Mouse (Mus musculus) cerebellum, adult 11 months (tissue): ENCODE measurements at regions not wholly inside any gene's neighbourhood (a gene's known extent, or its start where the extent isn't known, plus 50 kb on each side); places are given as distances from the start of the nearest gene placed in this dataset.

Experiments
- DNase-seq: peaks from one replicate; pipeline ENCODE4 v3.0.0; 2022

DNA sequence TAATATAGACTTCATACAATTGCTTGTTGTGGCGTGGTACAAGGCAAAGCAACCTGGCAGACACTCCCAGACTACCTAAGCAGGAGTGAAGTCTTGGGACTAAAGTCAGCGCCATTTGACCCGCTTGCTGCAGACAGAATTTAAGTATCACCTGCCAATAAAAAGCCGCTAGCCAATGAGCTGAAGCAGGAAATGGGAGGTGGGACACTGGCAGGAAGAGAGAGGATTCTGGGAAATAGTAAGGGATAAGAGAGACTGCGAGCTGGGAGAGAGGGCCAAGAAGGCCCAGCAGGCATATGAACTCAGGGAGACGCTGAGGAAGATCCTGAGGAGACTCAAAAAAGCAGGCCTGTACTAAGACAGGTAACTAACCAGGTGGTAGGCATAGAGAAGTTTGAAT, 102.0 kb upstream of the Slc22a12 start:
- DNase-seq: no peak

DNA sequence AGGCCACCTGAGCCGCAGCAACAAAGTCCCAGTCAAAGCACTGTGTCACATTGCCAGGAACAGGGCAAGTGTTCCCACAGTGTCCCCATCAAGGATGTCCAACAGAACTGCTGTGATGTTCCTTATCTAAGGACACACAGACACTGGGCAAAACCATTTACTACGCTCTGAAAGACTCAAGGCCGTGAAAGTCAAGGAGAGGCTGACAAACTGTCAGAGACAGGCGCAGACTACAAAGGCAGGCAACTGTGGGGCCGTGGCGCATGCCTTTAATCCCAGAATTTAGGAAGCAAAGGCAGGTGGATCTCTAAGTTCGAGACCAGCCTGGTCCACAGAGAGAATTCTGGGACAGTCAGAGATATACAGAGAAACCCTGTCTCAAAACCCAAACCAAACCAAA, 96.8 kb upstream of the Slc22a12 start:
- no peak for DNase-seq

DNA sequence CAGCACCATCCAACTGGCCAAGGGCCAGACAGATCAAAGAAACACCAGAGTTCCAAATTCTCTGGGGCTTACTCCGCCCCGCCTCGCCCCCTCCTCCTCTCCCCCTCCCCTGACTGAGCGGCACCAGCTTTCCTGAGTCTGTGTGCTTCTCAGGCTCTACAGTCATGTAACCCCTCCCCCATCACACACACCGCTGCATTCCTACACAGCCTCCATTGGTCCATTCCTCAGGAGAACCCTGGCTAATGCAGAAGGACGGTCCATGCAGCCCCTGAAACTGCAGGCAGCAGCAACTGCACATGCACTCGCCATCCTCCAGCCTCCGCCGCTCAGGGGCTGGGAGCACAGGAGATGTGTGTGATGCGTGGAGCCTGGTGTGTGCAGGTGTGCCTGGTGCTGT, 90.6 kb upstream of the Slc22a12 start:
- no peak for DNase-seq

DNA sequence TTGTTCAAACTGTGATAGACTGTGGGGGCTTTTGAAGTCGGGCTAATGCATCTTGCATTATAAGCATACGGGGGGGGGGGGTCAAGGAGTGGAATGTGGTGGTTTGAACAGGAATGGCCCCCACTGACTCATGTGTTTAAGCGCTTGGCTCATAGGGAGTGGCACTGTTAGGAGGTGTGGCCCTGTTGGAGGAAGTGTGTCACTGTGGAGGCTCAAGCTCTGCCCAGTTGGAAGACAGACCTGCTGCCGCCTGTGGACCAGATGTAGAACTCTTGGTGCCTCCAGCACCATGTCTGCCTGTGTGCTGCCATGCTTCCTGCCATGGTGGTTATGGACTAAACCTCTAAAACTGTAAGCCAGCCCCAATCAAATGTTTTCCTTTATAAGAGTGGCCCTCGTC, 89.0 kb upstream of the Slc22a12 start:
- DNase-seq: no peak

DNA sequence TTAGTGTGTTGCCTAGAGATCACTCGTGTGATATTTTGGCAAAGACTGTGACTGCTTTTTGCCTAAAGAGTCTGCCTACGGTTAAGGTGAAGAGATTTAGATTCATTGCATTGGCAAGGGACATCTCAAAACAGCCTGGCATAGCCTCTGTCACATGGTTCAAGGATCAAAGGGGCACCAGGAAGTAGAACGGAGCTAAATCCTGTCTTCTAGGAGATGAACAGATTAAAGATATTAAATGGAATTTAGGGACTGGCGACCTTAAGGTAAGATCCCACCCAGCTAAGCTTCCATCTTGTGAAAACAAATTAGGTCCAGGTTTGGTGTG, 87.7 kb upstream of the Slc22a12 start:
- DNase-seq: no peak

DNA sequence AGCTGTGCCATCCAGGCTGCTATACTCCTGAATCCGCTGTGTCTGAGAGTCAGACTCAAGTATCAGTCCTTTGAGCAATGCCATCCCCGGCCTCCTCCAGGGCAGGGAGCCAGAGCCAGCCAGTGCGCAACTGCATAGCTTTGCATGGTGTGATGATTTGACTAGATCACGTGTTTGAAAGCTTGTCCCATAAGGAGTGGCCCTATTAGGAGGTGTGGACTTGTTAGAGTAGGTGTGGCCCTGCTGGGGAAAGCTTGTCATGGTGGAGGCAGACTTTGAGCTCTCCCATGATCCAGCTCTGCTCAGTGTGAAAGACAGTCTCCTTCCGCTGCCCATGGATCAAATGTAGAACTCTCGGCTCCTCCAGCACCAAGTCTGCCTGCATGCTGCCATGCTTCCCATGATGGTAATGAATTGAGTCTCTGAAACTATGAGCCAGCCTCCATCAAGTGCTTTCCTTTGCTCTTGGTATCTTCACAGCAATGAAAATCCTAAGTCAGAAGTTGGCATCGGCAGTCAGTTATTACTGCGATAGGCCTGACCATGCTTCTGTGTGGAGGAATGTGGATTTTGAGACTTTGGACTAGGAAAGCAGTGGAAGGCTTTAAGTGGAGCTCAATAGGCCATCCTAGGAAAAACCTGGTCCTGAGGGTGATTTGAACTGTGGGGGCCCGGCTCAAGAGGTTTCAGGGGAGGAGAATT, 87.2 kb upstream of the Slc22a12 start:
- no peak for DNase-seq

DNA sequence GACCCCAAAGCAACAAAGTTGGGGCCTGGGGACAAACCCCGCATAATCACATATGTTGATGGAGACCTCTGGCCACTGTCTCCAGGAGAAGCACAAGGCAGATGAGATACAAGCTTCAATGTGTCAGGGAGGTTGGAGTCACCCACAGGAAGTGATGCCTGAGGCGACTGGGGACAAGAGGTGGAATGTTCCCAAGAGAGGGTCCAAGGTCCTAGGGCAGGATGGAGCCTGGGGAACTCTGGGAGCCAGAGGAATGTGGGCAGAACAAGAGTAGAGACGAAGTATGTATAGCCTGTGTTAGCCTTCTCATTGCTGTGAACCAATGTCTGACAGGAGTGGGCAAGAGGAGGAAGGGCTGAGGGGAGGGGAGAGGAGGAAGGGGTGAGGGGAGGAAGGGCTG, 82.7 kb upstream of the Slc22a12 start:
- no peak for DNase-seq

DNA sequence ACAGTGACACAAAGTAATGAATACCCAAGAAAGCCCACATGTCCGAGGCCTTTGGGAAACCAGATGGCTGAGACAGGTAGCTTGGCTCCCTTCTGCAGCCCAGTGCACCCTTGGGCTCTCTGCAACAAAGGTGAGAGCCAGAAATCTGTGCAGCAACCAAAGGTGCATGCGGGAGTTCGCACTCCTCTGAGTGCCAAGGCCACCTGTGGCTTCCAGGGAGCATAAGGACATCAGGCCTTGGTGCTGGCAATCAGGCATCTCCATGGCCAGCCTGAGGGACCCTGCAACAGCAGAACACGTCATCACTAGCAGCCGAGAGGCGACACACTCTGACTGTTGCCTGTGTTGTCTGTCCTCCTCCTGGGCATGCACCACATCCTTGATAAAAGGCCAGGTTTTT, 78.2 kb upstream of the Slc22a12 start:
- DNase-seq: peak; percentile 25

DNA sequence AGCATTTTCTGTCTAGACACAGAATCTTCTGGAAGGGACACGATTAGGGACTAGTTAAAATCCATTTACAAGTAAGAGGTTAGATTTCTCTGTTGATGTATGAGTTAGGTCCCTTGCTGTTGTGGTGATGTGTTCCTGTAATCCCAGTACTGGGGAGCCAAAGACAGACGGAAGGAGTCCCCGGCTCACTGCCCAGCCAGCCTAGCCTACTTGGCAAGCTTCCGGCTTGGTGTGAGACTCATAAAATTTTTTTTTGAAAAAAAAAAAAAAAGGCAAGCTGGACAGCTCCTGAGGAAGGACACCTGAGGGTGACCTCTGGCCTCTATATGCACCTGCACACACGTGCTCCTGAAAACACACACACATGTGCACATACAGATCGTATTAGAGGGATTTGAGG, 76.7 kb upstream of the Slc22a12 start:
- DNase-seq: peak; percentile 31

DNA sequence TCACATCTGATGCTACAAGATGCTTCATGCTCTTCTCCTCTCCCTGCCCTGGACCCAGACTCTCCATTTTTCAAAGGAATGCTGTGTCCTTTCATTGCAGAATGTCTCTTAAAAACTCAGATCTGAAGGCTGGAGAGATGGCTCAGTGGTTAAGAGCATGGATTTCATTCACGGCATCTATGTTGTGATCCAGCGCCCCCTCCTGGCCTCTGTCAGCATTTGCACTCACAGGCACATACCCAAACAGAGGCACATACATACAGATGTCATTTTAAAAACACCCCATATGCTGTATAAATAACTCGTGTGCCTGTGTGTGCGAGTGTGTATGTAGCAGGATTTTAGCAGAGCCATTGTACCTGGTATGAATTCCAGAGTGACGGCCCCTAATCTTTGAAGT, 73.8 kb upstream of the Slc22a12 start:
- DNase-seq: no peak

DNA sequence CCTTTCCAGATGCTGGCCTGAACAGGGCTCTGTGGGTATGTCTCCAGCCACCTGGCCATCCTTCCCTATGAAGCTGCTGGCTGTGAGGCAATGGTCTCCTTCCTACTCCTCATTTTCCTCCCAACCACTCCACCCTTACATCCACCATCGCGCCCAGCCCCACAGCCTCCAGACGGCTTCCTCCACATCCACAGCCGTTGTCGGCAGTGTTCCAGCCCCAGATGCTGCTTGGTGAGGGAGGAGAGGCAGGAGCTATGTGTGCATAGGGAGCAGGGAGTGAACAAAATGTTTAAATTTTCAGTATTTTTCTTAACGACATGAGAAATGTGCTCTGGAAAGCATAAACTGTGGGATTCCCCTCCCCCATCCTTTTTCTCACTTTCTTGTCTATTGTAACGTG, 69.6 kb upstream of the Slc22a12 start:
- no peak for DNase-seq

DNA sequence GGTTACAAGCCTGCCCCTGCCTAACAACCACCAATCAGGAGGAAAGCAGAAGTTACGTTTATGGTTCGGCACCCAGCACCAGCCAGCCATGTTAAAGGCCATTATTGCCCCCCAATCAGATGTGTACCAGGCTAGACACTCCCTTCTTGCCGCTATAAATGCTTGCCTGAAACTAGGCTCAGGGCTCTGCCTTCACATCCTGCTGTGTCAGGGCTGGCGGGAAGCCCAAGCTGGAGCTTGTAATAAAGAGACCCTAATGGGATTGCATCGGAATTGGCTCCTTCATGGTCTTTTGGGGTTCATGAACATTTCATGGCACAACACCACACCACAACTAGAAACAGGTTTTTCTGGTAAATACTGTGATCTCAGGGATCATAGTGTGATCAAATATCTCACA, 69.1 kb upstream of the Slc22a12 start:
- DNase-seq: no peak

DNA sequence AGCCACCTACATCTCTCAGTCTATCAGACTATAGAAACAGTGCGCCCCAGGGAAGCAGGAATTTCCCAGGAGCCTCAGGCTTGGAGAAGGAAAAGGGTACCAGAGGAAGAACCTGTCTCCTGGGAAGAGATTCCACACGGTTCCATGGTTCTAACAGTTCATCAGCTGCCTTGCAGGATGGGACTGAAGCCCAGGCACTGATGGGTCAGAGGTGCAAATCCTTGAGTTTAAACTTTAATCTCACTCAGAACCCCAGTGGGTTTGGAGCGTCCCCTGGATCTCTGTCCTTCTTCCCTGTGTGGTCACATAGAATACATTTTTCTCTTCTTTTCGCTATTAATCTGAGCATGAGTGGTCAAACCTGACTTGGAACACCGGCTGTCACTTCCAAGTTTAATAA, 67.9 kb upstream of the Slc22a12 start:
- DNase-seq: no peak

DNA sequence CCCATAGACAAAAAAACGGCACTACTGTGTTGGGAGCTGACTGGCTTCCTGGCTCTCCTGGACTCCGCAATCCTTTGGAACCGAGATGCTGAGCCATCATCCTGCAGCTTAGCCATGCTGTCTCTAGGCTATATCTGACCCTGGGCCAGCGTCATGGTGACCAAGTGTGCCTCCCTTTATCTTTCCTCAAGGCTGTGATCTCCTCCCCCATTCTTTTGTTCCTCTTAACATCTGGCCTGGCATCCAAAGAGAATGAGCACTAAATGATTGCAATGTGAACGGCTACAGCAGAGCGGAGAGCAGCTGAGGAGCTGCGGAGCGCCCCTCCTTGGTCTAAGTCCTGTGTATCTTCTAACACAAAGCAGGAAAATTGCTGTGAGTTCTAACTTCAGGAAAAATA, 67.2 kb upstream of the Slc22a12 start:
- no peak for DNase-seq

DNA sequence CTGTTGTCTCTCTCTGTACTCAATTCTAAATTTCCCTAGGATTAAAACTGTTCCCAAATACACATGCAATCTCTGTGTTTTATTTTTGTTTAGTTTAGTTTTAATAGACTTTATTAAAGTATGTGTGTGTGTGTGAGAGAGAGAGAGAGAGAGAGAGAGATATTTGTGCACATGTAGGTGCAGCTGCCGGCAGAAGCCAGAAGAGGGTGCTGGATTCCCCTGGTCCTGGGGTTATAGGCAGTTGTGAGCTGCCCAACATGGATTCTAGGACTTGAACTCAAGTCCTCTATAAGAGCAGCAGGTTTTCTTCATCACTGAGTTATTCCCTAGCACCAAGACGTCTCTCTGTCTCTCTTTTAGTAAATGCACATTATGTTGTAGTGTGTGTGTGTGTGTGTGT, 64.7 kb upstream of the Slc22a12 start:
- no peak for DNase-seq

DNA sequence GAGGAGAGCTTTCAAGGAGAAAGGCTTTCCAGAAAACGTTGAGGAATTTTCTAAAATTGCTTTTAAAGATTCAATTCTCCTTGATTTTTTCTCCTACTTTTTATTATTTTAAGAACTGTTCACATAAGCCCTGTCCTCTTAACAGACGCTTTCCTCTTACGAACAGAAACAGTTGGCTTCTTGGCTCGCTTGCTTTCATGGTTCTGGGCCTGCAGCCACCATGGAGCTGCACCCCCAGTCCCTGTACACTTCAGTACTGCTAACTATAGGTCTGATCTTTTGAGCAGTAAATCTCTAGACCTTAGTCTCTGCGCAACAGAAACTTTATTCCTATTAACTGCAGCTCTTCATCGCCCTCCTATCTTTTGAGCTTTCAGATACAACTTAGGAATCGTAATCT, 63.8 kb upstream of the Slc22a12 start:
- no peak for DNase-seq

DNA sequence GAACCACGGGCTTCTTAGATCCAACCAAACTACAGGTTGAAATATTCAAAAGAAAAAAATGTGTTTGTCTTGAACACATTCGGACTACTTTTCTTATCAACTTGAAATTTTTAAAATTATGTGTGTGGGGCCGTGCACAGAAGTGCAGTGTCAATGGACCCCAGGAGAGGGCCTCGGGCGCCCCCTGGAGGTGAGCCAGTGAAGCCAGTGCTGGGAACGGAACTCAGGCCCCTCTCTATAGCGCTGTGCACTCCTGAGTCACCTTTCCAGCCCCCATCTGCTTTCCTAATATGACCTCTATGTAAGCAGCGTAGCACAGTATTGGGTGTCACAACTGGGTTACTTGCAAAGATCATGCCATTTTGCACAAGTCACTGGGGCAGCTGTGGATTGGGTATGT, 61.9 kb upstream of the Slc22a12 start:
- DNase-seq: peak; percentile 31

DNA sequence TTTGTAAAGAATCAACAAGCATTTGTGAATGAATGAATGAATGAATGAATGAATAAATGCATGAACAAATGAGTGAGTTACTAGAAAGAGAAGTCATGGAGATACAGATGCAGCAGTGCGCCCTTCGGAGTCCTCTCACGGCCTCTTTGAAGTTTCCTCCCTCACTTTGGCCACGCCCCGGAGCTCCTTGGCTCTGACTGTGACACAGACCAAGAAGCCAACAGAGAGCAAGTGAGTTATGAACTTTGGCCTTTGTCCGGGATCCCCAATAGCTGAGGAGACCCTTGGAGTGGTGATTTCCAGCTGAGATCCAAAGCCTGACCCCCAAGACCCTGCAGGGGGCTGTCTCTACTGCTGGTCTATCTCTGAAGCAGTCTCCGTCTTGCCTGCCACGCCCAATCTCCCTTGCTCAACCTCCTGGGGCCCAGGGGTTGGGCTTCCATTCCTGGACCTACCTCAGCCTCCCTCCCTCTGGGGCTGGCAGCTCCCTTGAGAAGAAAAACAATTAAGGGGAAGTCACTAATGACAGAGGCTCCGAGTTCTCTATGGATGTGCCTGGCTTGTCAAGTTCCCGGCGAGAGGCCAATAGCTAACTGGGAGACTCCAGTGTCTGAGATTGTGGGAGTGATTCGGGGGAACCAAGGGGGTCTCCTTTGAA, 58.2 kb upstream of the Slc22a12 start:
- DNase-seq: no peak

DNA sequence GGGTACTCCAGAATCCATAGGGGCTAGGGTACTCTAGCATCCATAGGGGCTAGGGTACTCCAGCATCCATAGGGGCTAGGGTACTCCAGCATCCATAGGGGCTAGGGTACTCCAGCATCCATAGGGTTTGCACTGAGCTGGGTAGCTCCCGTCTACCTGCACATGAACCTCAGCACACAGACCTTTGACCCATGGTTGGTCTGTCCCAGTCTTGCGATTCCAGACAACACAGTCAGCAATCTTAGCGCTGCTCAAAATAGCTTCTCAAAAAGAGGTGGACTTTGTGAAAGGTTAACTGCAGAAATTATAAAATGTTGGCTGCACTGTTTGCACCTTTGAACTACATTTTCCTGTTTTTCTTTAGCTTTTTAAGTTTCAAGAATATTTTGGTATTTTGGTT, 56.4 kb upstream of the Slc22a12 start:
- no peak for DNase-seq

DNA sequence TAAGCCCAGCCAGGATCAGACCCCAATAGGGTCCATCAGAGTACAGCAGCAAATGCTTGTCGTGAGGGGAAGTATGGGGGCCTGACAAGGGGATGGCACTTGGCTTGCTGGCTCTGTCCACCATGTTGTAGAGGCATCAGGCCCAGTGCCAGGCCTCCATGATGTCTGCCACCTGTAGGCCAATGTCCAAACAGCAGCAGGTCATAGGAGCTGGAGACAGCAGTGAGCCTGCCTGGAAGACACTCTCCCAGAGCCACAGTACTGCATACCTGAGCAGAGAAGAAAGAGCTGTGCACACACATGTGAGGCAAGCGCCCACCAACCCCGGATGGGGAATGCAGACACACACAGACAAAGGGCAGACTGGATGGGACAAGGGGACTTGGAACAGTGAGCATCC, 55.4 kb upstream of the Slc22a12 start:
- no peak for DNase-seq

DNA sequence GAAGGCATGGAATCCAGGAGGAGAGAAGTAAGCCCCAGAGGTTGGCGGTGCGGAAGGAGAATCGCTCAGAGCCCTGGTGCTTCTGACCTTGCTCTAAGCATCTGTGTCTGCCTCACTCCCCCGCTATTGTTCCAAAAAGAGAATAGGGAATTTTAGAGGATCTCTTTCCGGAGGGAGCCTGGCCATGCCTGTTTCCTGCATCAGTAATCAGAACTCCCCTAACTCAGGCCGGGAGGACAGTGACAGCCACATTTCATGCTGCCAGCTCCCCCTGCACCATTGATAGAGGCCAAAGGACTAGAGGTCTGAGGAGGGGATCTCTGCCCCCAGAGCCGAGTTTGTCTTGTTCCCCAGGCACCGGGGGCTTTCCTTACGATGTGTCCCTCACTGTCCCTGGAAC, 53.0 kb upstream of the Slc22a12 start:
- DNase-seq: no peak
